In the genomic region with DNA sequence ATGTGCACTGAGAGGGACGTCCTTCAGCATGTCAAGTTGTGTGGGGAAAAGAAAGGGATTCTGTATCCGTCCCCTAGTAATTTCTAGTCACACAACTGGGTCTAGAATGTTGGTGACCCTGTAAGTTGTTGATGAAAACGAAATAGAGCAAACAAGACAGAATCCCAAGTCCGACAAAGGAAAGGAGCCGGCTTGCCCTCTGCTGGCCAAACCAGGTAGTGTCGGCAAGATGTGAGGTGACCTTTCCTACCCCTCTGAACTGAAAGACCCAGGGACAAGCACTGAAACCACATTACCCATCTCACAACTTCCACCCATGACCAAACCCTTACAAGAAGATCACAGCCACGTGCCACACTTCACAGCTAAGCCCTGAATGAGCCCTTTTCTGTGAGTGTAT, we compare ENCODE assay signal across 9 mouse cellular contexts. TPM values are rescaled to one million over a fixed set of nuclear protein-coding genes. Genes with fewer than 3 reads are reported as not detected.
DNase-seq lines count a peak whose midpoint lies in the region; ATAC-seq lines count a peak whose summit lies in the region.
"Had no signal": no experiment of that assay in that cellular context is flagged by ENCODE, and none has a peak within 500 bp of the region (broad histone marks: within the 10 kb centered on the region; RNA-seq: fewer than 3 reads in every experiment).

No protein-coding gene starts in this region.

- no peak overlapping the region for H3K4me3 ChIP-seq in limb, embryonic 11.5 days (ENCODE audit: low read depth, low read length)
- H3K4me3 ChIP-seq: heart, embryonic 15.5 days had no signal

- no peaks in the 10 kb centered on the region for H3K36me3 ChIP-seq in limb, embryonic 11.5 days (ENCODE audit: control insufficient read depth, insufficient read depth, low read length)
- H3K36me3 ChIP-seq: heart, embryonic 15.5 days had no signal

- H3K9me3 ChIP-seq in limb, embryonic 11.5 days (ENCODE audit: control insufficient read depth, low read length): no peaks in the 10 kb centered on the region
- H3K9me3 ChIP-seq: heart, embryonic 15.5 days had no signal

- H3K27me3 ChIP-seq in limb, embryonic 11.5 days (ENCODE audit: control insufficient read depth, insufficient read depth, low read length): no peaks in the 10 kb centered on the region
- H3K27me3 ChIP-seq: heart, embryonic 15.5 days had no signal

- H3K9ac ChIP-seq in limb, embryonic 11.5 days (ENCODE audit: low read length): no peak overlapping the region
- H3K9ac ChIP-seq: heart, embryonic 15.5 days had no signal

- WGBS in limb, embryonic 11.5 days: 12% methylated on average over 7 of the region's 7 CpGs

- intact Hi-C loops in heart, postnatal 14 days (cut with DNase I): loop anchor here (5.0 kb wide), 1 partner anchor 39 kb away; no protein-coding TSS in a partner anchor

- no peaks in the 10 kb centered on the region for H3K4me1 ChIP-seq in limb, embryonic 11.5 days (ENCODE audit: control insufficient read depth, insufficient read depth, low read length)
- H3K4me1 ChIP-seq: heart, embryonic 15.5 days had no signal

- peak; percentile 68 for DNase-seq in urinary bladder, postnatal 14 days (ENCODE audit: low spot score)
- no peak for DNase-seq in urinary bladder, postnatal 4 days (ENCODE audit: low spot score in 2 of 2)
- DNase-seq in adrenal gland, adult (ENCODE audit: inconsistent age in 2 of 2, low spot score in 1 of 2): peak; percentile 54 to 90
- peak; percentile 45 to 71 for DNase-seq in cerebellum, postnatal 4 days (ENCODE audit: low spot score in 2 of 2)
- peak; percentile 74 to 85 for DNase-seq in heart, postnatal 14 days
- peak; percentile 84 for DNase-seq in limb, embryonic 11.5 days (ENCODE audit: low spot score)
- DNase-seq in retina, adult 2 months (ENCODE audit: low read depth, low spot score): peak; percentile 57
- no peak for DNase-seq in yolk sac, embryonic 10.5 days (ENCODE audit: low spot score)

- no peak overlapping the region for H3K27ac ChIP-seq in limb, embryonic 11.5 days (replicated peaks; ENCODE audit: low read depth, low read length)
- H3K27ac ChIP-seq: heart, embryonic 15.5 days had no signal

- no peak for ATAC-seq in limb, embryonic 11.5 days (ENCODE audit: insufficient number of reproducible peaks, low FRiP score, low TSS enrichment, low read depth)

- H3K4me2 ChIP-seq in limb, embryonic 11.5 days (ENCODE audit: low read depth, severe bottlenecking): no peak overlapping the region
- H3K4me2 ChIP-seq: heart, embryonic 15.5 days had no signal

RNA-seq across cellular contexts. Expression of gene Tbc1d30, which starts 20.1 kb away (rescaled TPM):
- total RNA-seq in heart, postnatal 14 days (2021): 1 to 10 TPM; 1.8 to 2.2 TPM
- polyA plus RNA-seq in limb, embryonic 11.5 days (2014; fragmentation: Nextera tagmentation; extraction: Ambion mirVana): 0.45 and 0.95 TPM in 2 replicates

RNA-seq across cellular contexts. Expression of gene Gns, which starts 34.0 kb away (rescaled TPM):
- total RNA-seq in heart, postnatal 14 days (2021): 10 to 100 TPM; 64.2 to 74.3 TPM
- 37.1 and 39.2 TPM in 2 replicates for polyA plus RNA-seq in limb, embryonic 11.5 days (2014; fragmentation: Nextera tagmentation; extraction: Ambion mirVana)

Comparison
In these comparisons a context has a peak if more than half of its experiments do, and no peak if none do; other contexts are left out.
1. DNase-seq: peak in urinary bladder, postnatal 14 days (single experiment), adrenal gland, adult (2 of 2), cerebellum, postnatal 4 days (2 of 2), heart, postnatal 14 days (2 of 2), limb, embryonic 11.5 days (single experiment) and retina, adult 2 months (single experiment); none in urinary bladder, postnatal 4 days (0 of 2) and yolk sac, embryonic 10.5 days (single experiment).